Mouse (Mus musculus): Measurements from ENCODE around the gene Oma1. TPM values are rescaled to one million over a fixed set of nuclear protein-coding genes. Genes with fewer than 3 reads are reported as not detected.
A peak's percentile ranks its signal among the peaks of the same experiment; 100 is the strongest.

Gene Oma1
- polyA plus RNA-seq, 1 experiment from 2014 or later, result 24.2 TPM

- Histone ChIP-seq H3K27me3 (ENCODE audit: insufficient read depth, low read length) (no peaks in the 10 kb centered on the region), H3K4me1 (replicated peaks; ENCODE audit: insufficient read depth, low read length) (no peaks in the 10 kb centered on the region), H3K9me3 (replicated peaks; ENCODE audit: low read length) (no peaks in the 10 kb centered on the region), H3K4me2 (ENCODE audit: low read length) (no peak overlapping the region), H3K27ac (no peak overlapping the region), H3K4me3 (replicated peaks; ENCODE audit: low read depth, low read length) (no peak overlapping the region), H3K9ac (ENCODE audit: low read depth, low read length) (no peak overlapping the region), H3K36me3 (ENCODE audit: insufficient read depth, low read length) (no peaks in the 10 kb centered on the region)
- no peak for ATAC-seq (replicated peaks; ENCODE audit: low FRiP score, low read depth)
- 76% methylated on average over 4 of the region's 4 CpGs for WGBS
- no peak for TF ChIP-seq CTCF (IDR thresholded peaks at IDR 0.05; ENCODE audit: low read depth)
- DNase-seq (ENCODE audit: low spot score), result no peak
Observed at GRCm38 (mm10) chr4:103385031-103385430, 71.4 kb downstream of the Oma1 start.

GRCm38 (mm10) chr4:103385835-103386787 is 72.5 kb downstream of the Oma1 start:
- TF ChIP-seq CTCF (IDR thresholded peaks at IDR 0.05; ENCODE audit: low read depth), result no peak
- DNase-seq (ENCODE audit: low spot score), result no peak
- Histone ChIP-seq H3K4me3 (replicated peaks; ENCODE audit: low read depth, low read length) (no peak overlapping the region), H3K36me3 (ENCODE audit: insufficient read depth, low read length) (no peaks in the 10 kb centered on the region), H3K9ac (ENCODE audit: low read depth, low read length) (no peak overlapping the region), H3K9me3 (replicated peaks; ENCODE audit: low read length) (no peaks in the 10 kb centered on the region), H3K27ac (no peak overlapping the region), H3K4me1 (replicated peaks; ENCODE audit: insufficient read depth, low read length) (no peaks in the 10 kb centered on the region), H3K27me3 (ENCODE audit: insufficient read depth, low read length) (no peaks in the 10 kb centered on the region), H3K4me2 (ENCODE audit: low read length) (no peak overlapping the region)
- WGBS, result 70% methylated on average over 4 of the region's 4 CpGs
- ATAC-seq (replicated peaks; ENCODE audit: low FRiP score, low read depth), result no peak

GRCm38 (mm10) chr4:103387292-103387691 is 73.7 kb downstream of the Oma1 start:
- Histone ChIP-seq H3K9ac (ENCODE audit: low read depth, low read length) (no peak overlapping the region), H3K27ac (no peak overlapping the region), H3K27me3 (ENCODE audit: insufficient read depth, low read length) (no peaks in the 10 kb centered on the region), H3K4me1 (replicated peaks; ENCODE audit: insufficient read depth, low read length) (no peaks in the 10 kb centered on the region), H3K36me3 (ENCODE audit: insufficient read depth, low read length) (no peaks in the 10 kb centered on the region), H3K9me3 (replicated peaks; ENCODE audit: low read length) (no peaks in the 10 kb centered on the region), H3K4me2 (ENCODE audit: low read length) (no peak overlapping the region), H3K4me3 (replicated peaks; ENCODE audit: low read depth, low read length) (no peak overlapping the region)
- WGBS, result 79% methylated on average over 3 of the region's 3 CpGs
- TF ChIP-seq CTCF (IDR thresholded peaks at IDR 0.05; ENCODE audit: low read depth), result no peak
- ATAC-seq (replicated peaks; ENCODE audit: low FRiP score, low read depth) (no peak), DNase-seq (ENCODE audit: low spot score) (no peak)

GRCm38 (mm10) chr4:103388530-103389178 is 75.0 kb downstream of the Oma1 start:
- Histone ChIP-seq H3K27me3 (ENCODE audit: insufficient read depth, low read length) (no peaks in the 10 kb centered on the region), H3K9ac (ENCODE audit: low read depth, low read length) (no peak overlapping the region), H3K36me3 (ENCODE audit: insufficient read depth, low read length) (no peaks in the 10 kb centered on the region), H3K4me1 (replicated peaks; ENCODE audit: insufficient read depth, low read length) (no peaks in the 10 kb centered on the region), H3K4me3 (replicated peaks; ENCODE audit: low read depth, low read length) (no peak overlapping the region), H3K27ac (no peak overlapping the region), H3K9me3 (replicated peaks; ENCODE audit: low read length) (no peaks in the 10 kb centered on the region), H3K4me2 (ENCODE audit: low read length) (no peak overlapping the region)
- no peak for TF ChIP-seq CTCF (IDR thresholded peaks at IDR 0.05; ENCODE audit: low read depth)
- no peak for DNase-seq (ENCODE audit: low spot score)
- WGBS, result 59% methylated on average over 8 of the region's 8 CpGs
- no peak for ATAC-seq (replicated peaks; ENCODE audit: low FRiP score, low read depth)

GRCm38 (mm10) chr4:103389583-103389982 is 76.0 kb downstream of the Oma1 start:
- Histone ChIP-seq H3K27me3 (ENCODE audit: insufficient read depth, low read length) (no peaks in the 10 kb centered on the region), H3K4me3 (replicated peaks; ENCODE audit: low read depth, low read length) (no peak overlapping the region), H3K36me3 (ENCODE audit: insufficient read depth, low read length) (no peaks in the 10 kb centered on the region), H3K9ac (ENCODE audit: low read depth, low read length) (no peak overlapping the region), H3K27ac (no peak overlapping the region), H3K4me2 (ENCODE audit: low read length) (no peak overlapping the region), H3K4me1 (replicated peaks; ENCODE audit: insufficient read depth, low read length) (no peaks in the 10 kb centered on the region), H3K9me3 (replicated peaks; ENCODE audit: low read length) (no peaks in the 10 kb centered on the region)
- ATAC-seq (replicated peaks; ENCODE audit: low FRiP score, low read depth) (no peak), DNase-seq (ENCODE audit: low spot score) (peak; percentile 21)
- WGBS, result 43% methylated on average over 3 of the region's 3 CpGs
- TF ChIP-seq CTCF (IDR thresholded peaks at IDR 0.05; ENCODE audit: low read depth), result no peak

GRCm38 (mm10) chr4:103390499-103390898 is 76.9 kb downstream of the Oma1 start:
- Histone ChIP-seq H3K27me3 (ENCODE audit: insufficient read depth, low read length) (no peaks in the 10 kb centered on the region), H3K9me3 (replicated peaks; ENCODE audit: low read length) (no peaks in the 10 kb centered on the region), H3K36me3 (ENCODE audit: insufficient read depth, low read length) (no peaks in the 10 kb centered on the region), H3K4me1 (replicated peaks; ENCODE audit: insufficient read depth, low read length) (no peaks in the 10 kb centered on the region), H3K4me2 (ENCODE audit: low read length) (no peak overlapping the region), H3K27ac (no peak overlapping the region), H3K9ac (ENCODE audit: low read depth, low read length) (no peak overlapping the region), H3K4me3 (replicated peaks; ENCODE audit: low read depth, low read length) (no peak overlapping the region)
- DNase-seq (ENCODE audit: low spot score) (peak; percentile 33), ATAC-seq (replicated peaks; ENCODE audit: low FRiP score, low read depth) (no peak)
- 32% methylated on average over 2 of the region's 2 CpGs for WGBS
- no peak for TF ChIP-seq CTCF (IDR thresholded peaks at IDR 0.05; ENCODE audit: low read depth)
